Mouse (Mus musculus): ENCODE measurements around the gene Furin.

- TF ChIP-seq CTCF (conservative IDR thresholded peaks at IDR 0.05; ENCODE audit: insufficient read depth, insufficient read length, low read depth, low read length): no peak
- no peak for TF ChIP-seq POLR2A (IDR thresholded peaks at IDR 0.05; ENCODE audit: low read depth, low read length)
These were observed 8.5 kb upstream of the Furin start for GRCm38 (mm10) chr7:80413512-80414302.
